Mouse (Mus musculus) CH12.LX (cell line): ENCODE results near the gene Recql5.

ENCODE experiments used
- CTCF ChIP-seq, 2 experiments: IDR thresholded peaks in 1 of 2; conservative IDR thresholded peaks in 1 of 2; 2 replicates each; pipeline ENCODE4 v1.5.1; 2011 to 2012; ENCODE audit warnings: low read depth in 2 of 2, low read length in 2 of 2, improper control_type of control experiment in 1 of 2, inconsistent platforms in 1 of 2, mild to moderate bottlenecking in 1 of 2, moderate library complexity in 1 of 2
- MAX ChIP-seq: IDR thresholded peaks from 2 replicates; pipeline ENCODE4 v1.6.1; 2011; ENCODE audit warnings: low read length, improper control_type of control experiment
- NRF1 ChIP-seq: IDR thresholded peaks from 2 replicates; pipeline ENCODE4 v1.6.1; 2014; ENCODE audit warnings: low read depth, mild to moderate bottlenecking, inconsistent platforms, low read length, improper control_type of control experiment, moderate library complexity
- POLR2A ChIP-seq: IDR thresholded peaks from 2 replicates; pipeline ENCODE4 v1.6.1; 2011; ENCODE audit warnings: low read depth, mild to moderate bottlenecking, improper control_type of control experiment, low read length

DNA sequence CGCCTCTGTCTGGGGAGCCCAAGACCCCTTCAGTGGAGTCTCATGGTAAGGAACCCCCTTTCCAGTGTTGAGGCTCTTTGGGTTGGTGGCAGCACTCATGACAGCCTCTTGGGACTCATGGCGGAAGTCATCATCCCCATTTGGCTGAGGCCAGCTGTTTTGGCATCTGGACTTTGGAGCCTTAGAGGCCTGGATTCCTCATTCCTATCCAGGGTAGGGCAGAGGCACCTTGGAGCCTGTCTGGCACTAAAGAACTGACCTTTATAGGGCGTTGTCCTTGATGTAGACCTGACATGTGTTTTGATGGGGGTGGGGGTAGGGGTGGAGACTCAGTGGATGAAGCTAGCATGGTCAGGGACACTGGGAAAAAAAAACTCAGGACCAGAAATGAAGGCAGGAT, 48.9 kb downstream of the Recql5 start:
- TF ChIP-seq NRF1 (no peak), CTCF (conservative IDR thresholded peaks at IDR 0.05 in 1 of 2, IDR thresholded peaks at IDR 0.05 in 1 of 2; ENCODE audit: low read depth in 2 of 2, low read length in 2 of 2) (no peak), POLR2A (no peak), MAX (no peak)
